Mouse (Mus musculus) cerebellum, adult 9-11 months (tissue): ENCODE data around the gene Abi3bp.
A peak's percentile ranks its signal among the peaks of the same experiment; 100 is the strongest.

Experiments
- DNase-seq: peaks from one replicate; pipeline ENCODE4 v3.0.0; 2022

Abi3bp gene

DNA sequence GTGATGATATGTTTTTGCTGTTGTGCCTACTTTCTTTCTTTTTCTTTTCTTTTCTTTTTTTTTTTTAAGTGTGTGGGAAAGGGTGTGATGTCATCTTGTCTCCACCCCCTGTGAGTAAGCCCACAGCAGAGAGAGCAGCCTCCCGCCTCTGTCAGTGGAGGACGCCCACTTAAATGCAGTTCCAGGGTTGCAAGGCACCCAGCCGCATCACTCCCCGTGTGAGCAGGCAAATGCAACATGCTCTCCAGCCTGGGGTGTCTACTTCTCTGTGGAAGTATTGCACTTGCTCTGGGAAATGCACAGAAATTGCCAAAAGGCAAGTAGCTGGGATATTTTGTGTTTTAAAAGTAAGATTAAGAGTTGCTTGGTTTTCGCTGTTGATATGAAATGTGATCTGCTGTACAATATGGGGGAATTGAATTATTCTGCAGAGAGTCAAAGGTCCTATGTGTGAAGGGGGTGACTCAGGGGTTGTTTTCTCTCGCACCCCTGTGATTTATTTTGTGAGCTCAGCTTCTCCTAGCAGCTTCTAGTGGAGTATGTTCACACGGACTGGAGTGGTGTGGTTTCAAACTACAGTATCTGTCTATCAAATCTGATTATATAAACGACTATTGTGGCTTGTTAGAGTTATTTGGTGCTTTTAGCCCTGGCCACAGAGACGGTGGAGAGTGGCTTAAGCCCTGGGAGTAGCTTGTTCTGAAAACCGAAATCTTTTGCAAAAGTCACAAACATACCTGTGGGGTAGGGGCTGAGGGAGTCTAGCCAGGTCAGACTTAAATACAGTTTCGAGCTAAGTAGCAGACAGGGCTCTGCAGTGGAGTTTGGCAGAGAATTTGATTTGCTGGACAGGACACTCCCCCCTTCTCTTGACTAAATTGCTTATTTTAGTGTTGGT lies at the start of gene Abi3bp:
TSS of gene Abi3bp (plus strand) at position 202 of the 898 bp plus-strand sequence.
- no peak for DNase-seq

DNA sequence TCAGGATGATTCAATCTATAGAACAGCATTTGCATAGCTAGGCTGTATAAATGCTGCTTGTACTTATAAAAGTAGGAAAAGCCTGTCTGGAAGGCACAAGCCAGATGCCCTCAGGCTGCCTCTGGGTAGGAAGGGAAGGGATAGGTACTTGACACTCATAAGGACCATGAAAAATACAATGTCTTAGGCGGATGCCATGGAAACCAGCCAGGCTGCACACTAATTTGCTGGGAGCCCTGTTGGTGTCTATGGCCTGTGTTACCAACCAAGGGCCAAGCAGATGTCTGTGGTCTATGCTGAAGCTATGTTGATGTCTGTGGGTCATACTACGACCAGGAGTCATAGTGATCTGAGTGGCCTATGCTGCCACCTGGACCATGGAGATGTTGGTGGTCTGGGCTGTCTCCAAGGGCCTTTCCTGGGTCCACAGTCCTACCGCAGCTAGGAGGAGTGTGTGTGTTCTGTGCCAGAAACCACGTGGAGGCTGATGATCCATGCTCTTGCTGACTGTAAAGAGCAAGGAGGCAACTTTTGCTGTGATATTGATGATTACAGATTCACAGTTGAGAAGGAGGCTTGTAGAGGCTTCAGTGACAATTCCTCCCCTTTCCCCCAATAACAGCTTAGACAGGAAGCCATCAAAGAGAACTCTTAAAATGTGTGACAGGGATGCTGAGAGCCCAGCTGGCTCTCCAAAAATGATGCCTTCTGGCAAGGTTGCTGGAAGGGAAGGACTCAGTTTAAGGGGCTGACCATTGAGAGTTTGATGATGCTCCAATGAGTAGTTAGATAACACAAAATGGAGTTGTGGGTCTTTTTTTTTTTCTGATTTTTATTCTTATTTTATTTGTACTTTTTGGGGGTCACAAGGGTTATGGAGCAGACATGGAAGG lies 42.1 kb upstream of the Abi3bp start:
- no peak for DNase-seq

- no peak for DNase-seq
Measured at GRCm38 (mm10) chr16:56440243-56440642, 37.4 kb upstream of the Abi3bp start.

DNA sequence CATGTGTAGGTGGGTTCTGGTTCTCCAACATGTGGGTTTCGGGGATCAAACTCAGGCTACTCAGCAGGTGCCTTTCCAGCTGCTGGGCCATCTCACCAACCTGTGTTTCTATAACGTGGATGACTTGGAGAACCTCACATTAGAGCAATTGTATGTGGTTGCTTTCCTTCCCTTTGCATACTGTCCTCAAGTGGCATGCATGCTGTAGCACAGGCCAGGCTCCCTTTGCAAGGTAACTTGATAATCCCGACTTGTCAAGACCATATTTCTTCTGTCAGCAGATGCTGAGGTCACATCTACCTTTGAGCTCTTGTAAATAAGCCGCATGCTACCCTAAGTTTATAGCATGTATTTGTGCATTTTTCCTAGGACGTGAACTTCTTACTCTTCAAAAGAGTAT lies 36.6 kb upstream of the Abi3bp start:
- DNase-seq: no peak

DNA sequence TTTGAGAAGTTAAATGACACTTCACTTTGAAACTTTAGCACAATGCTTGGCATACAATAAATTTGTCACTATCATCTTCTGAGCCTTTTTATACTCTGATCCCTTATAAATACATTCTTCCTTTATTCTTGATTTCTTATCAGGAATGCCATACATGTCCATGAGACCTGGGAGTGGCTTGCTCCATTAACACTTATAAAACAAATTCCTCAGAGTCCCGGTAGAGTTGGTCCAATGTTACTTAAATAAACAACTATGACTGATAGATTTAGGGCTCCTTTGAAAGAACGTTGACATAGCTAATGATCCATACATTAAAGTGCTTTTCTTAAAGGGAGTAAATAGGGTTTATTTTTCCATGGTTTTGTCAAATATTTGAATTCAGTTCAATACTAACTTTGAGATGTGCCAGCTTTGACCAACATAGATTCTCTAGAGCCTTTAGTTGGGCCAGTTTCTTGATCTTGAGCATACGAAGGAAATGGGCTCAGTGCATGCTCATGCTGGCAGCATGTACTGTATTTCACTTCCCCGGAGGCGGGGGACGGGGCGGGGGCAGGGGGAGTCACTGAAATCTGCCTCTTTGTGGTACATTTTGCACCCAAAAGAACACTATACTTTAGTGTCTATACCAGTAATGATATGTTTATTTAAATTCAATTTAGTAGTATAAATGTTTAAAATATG lies 35.9 kb upstream of the Abi3bp start:
- no peak for DNase-seq

- DNase-seq: no peak
Measured at GRCm38 (mm10) chr16:56451482-56451881, 26.2 kb upstream of the Abi3bp start.

GRCm38 (mm10) chr16:56451923-56452322 lies 25.8 kb upstream of the Abi3bp start:
- no peak for DNase-seq

DNA sequence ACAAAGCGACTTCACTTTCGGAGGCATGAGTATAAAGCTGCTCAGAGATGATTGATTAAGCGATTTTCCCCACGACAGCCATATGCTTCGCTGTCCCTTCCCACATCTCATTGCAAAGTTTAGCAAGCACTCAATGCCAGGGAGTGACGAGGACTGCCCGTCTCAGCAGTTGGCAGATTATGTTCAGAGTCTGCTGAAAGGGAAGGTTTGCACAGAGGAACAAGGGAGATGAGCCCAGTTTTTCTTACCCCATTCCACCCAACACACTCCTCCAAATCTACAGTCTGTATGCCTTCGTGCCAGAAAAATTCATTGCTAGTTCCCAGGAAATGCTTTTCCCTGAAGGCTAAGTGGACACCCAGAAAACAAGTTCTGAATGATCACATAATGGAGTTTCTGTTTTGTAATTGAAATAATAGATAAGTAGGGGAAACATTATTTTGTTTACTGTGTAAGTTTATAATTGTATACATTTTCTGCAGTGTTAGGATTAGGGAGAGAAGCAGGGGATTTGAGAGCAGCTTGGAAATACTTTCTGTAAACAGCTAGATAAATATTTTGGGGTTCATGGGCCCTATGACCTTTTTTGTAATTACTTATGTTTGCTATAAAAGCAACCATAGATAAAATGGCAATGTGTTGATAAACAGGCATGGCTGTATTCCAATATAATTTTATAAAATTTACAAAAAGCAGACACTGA lies 19.5 kb upstream of the Abi3bp start:
- DNase-seq: no peak

DNA sequence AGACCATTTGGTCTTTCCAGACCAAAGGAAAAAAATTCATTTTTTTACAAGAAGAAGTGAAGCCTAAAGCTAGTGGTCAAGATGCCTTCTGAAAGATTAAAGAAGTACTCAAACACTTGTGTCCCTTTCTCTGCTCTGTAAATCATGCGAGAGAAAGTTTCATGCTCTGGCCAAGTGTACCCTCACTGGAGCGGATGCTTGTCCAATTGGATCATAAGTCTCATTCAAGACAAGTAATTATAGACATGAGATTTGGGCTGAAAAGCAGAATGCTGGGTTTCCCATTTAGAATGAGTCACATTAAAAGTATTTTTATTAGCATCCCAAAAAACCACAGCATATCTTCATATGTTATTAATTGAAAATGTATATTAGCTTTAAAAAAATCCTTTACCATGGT lies 4.5 kb upstream of the Abi3bp start:
- DNase-seq: no peak

DNA sequence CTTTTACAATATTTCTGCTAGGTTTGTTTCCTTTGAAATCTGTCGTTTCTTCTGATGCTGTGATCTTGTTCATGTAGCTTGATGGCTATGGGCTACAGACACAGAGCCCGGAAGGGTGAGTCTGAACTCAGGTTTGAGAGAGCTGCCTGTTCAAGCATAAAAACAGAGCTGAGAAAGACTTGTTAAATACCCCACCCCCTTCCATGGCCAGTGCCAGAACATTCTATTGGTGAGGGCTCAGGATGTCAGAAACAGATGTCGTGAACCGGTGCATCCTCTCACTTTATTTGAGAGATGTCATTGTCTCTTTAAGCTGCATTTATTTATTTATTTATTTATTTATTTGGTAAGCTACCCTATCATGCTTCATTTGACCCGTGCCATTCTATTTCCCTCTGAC lies 2.0 kb upstream of the Abi3bp start:
- no peak for DNase-seq

DNA sequence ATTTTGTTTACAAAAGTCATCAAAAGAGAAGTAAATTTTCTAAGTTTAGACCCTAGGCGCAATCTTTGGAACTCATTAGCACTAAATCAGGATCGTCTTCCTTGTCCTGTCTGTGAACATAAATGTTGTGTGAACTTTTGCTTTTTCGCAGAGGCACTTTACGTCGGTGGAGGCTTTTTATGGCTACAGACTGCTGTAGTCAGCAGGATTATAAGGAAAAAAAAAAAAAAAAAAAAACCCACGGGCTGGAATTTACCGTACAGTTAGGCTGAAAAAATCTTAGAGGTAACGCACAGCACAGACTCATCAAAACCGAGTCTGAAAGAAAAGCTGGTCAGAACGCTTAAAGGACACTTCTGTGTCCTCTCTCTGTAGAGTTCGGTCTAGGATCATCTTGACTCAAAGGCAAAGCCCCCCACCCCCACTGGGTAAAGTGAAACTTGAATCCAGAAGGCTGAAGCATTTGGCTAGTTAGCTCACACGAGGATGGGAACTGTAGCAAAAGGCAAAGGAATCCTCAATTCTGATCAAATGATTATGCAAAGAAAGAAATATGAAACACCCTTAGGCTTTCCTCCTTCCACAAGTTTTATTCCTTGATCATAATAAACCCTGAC lies 1.0 kb downstream of the Abi3bp start:
- no peak for DNase-seq

- DNase-seq: no peak
Measured at GRCm38 (mm10) chr16:56483466-56483865, 5.8 kb downstream of the Abi3bp start.

- DNase-seq: peak; percentile 2
Measured at GRCm38 (mm10) chr16:56486461-56486860, 8.8 kb downstream of the Abi3bp start.

- no peak for DNase-seq
Measured at GRCm38 (mm10) chr16:56490861-56491260, 13.2 kb downstream of the Abi3bp start.

DNA sequence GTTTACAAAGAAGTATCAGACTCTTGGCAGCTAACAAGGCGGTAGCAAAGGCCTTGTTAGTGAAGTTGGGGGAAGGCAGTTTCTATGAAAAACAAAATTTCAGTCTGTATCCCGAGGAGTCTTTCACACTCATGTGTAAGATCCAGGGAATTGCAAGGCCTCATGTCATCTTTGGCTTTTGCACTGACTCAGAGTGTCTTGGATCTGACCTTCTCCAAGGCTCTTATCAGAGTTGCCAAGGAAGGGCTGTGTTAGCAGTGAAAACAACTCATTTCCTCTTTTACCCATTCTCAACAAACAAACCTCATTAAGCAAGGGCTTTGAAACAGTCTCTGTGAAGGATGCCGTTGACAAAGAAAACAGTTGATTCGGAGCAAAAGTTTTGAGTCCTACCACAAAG lies 17.6 kb downstream of the Abi3bp start:
- DNase-seq: no peak

DNA sequence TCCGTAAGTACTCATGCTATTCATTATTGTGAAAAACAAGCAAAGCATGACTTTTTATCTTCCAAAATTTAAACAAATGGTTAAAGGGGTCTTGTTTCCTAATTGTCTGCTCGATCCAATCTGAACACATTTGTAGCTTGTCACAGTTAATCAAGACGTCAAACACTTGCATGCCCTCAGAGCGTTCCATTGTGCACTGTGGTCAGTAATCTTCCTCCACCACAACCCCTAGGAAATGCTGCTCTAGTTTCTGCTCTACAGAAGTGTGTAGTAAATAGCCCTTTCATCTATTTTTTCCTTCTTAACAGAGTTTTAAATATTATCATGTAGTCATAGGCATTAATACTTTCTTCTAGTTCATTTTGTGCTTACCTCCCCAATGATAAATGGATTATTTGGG lies 19.1 kb downstream of the Abi3bp start:
- DNase-seq: no peak

GRCm38 (mm10) chr16:56498680-56499079 lies 21.0 kb downstream of the Abi3bp start:
- no peak for DNase-seq

- no peak for DNase-seq
Measured at GRCm38 (mm10) chr16:56500441-56500840, 22.8 kb downstream of the Abi3bp start.

DNA sequence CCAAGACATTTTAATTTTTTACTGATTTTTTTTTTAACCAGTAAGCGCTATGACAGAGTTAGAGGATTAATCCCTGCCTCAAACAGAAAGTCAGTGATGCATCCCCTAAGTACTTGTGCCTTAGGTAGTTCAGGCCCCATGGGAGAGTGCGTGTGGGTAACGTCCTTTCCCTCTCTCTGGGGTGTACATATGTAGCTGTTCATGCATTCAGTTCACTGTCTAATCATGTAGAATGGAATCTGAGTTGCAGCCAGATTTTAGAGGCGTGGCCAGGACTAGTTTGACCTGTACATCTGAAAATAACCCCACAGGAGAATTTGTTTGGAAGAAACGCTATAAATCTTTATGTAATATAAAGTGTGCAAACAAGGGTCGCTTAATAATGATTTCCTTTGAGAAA lies 23.4 kb downstream of the Abi3bp start:
- DNase-seq: no peak

DNA sequence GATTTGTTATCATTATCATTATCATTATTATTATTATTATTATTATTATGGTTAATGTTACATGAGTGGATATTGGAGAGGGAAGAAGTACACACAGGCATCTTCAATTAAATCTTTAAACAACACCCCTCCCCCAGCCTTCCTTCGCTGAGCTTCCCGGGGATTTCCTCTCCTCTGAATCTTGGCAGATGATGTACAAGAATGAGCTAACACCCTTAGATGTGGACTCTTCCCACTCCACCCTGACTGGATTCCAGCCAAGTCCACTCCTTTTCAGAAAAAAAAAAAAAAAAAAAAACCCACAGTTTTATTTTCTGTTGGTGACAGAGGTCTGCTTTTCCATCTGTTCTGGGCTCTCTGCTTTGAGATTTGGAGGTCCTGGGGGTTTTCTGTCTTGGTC lies 23.8 kb downstream of the Abi3bp start:
- DNase-seq: no peak

DNA sequence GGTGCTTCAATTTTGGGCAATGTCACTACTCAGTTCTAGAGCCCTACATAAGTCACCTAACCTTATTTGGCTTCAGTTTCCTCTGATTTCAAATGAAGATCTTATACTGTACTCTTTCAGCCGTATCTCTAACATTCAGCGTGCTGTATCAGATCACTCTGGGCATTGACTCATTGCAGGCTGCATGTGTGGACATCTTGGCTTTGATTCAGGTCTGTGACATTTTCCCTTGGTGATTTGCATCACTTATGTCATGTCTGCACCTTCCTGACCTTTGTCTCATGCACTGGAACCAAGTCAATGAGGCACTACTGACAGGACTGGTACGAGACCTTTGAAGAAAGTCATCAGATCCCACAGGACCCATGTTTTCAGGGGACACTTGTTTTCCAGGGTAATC lies 24.5 kb downstream of the Abi3bp start:
- no peak for DNase-seq

DNA sequence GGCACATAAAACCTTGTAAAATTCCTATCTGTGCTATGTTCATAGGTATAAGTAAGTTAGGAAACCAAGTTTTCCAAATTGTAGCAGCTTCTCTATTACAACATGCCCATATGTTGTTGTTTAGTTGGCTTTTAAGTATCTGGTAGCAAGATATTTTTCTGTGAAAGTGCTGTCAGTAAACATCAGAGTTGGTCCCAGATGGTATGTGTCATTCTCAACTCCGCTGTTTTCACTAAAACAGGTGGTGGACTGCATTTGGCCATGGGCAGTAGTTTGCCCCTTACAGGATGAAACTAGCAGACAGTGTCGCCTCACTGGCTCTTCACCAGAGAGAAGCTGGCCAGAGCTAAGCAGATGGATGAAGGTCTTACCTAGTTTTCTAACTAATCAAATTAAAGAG lies 26.3 kb downstream of the Abi3bp start:
- DNase-seq: no peak
